ENCODE assay signal across 10 mouse cellular contexts in genomic region chr8:125166545-125166944, GRCm38 (mm10).
"Had no signal": no experiment of that assay in that cellular context is flagged by ENCODE, and none has a peak within 500 bp of the region (broad histone marks: within the 10 kb centered on the region; RNA-seq: fewer than 3 reads in every experiment).

No protein-coding gene starts in this region.

- H3K4me2 ChIP-seq: intestine, embryonic 15.5 days; kidney, embryonic 15.5 days; liver, embryonic 13.5 days; neural tube, embryonic 13.5 days; stomach, embryonic 15.5 days had no signal

- H3K27me3 ChIP-seq: intestine, embryonic 15.5 days; liver, embryonic 13.5 days; stomach, embryonic 15.5 days had no signal

- DNase-seq: kidney, adult 11 months; liver, embryonic 13.5 days; right cerebral cortex, postnatal 25 days had no signal

- H3K9ac ChIP-seq: intestine, embryonic 15.5 days; kidney, embryonic 15.5 days; liver, embryonic 13.5 days; neural tube, embryonic 13.5 days; stomach, embryonic 15.5 days had no signal

- ATAC-seq: lung, postnatal 0 days had no signal

- H3K4me3 ChIP-seq: intestine, embryonic 15.5 days; kidney, embryonic 15.5 days; left cerebral cortex, adult 2 months; liver, embryonic 13.5 days; myocyte; neural tube, embryonic 13.5 days; stomach, embryonic 15.5 days had no signal

- H3K4me1 ChIP-seq: intestine, embryonic 15.5 days; liver, embryonic 13.5 days; stomach, embryonic 15.5 days had no signal

- H3K27ac ChIP-seq: intestine, embryonic 15.5 days; kidney, embryonic 15.5 days; left cerebral cortex, adult 2 months; liver, embryonic 13.5 days; neural tube, embryonic 13.5 days; stomach, embryonic 15.5 days had no signal

- H3K36me3 ChIP-seq: intestine, embryonic 15.5 days; kidney, embryonic 15.5 days; liver, embryonic 13.5 days; neural tube, embryonic 13.5 days; stomach, embryonic 15.5 days had no signal

- H3K9me3 ChIP-seq: intestine, embryonic 15.5 days; kidney, embryonic 15.5 days; liver, embryonic 13.5 days; neural tube, embryonic 13.5 days; stomach, embryonic 15.5 days had no signal
